Mouse (Mus musculus) intestine, postnatal 0 days (tissue): ENCODE measurements around the gene Ctdnep1. TPM values are rescaled to one million over a fixed set of nuclear protein-coding genes. Genes with fewer than 3 reads are reported as not detected.

Experiments used
- ATAC-seq: fragments of 200-750 bp; cut with Nextera tagmentation; 2 replicates; pipeline ENCODE4 v1.8.0; 2017; ENCODE audit warnings: mild to moderate bottlenecking, moderate TSS enrichment, moderate library complexity
- H3K27ac ChIP-seq: fragments of 300-500 bp; sonication (generic); 2 replicates; pipeline ENCODE4 v1.5.1; 2014; ENCODE audit warnings: mild to moderate bottlenecking, low read depth, low read length, moderate library complexity
- H3K27me3 ChIP-seq: fragments of 300-500 bp; sonication (generic); replicated peaks from 2 replicates; pipeline ENCODE4 v1.6.1; 2014; ENCODE audit warnings: low read length, mixed read lengths; ENCODE audit not compliant: control insufficient read depth, insufficient read depth
- H3K36me3 ChIP-seq: fragments of 300-500 bp; sonication (generic); 2 replicates; pipeline ENCODE4 v1.6.1; 2014; ENCODE audit warnings: mild to moderate bottlenecking, moderate library complexity; ENCODE audit not compliant: control insufficient read depth, insufficient read depth
- H3K4me1 ChIP-seq: fragments of 300-500 bp; sonication (generic); replicated peaks from 2 replicates; pipeline ENCODE4 v1.6.1; 2014; ENCODE audit warnings: antibody characterized with exemption, low read length, mixed read lengths; ENCODE audit not compliant: control insufficient read depth, insufficient read depth
- H3K4me2 ChIP-seq: fragments of 300-500 bp; sonication (generic); replicated peaks from 2 replicates; pipeline ENCODE4 v1.6.1; 2014; ENCODE audit warnings: low read depth, mild to moderate bottlenecking, moderate library complexity
- H3K4me3 ChIP-seq: fragments of 300-500 bp; sonication (generic); 2 replicates; pipeline ENCODE4 v1.5.1; 2014; ENCODE audit warnings: low read depth, low read length
- H3K9ac ChIP-seq: fragments of 300-500 bp; sonication (generic); 2 replicates; pipeline ENCODE4 v1.6.1; 2014; ENCODE audit warnings: mild to moderate bottlenecking, low read depth, low read length
- H3K9me3 ChIP-seq: fragments of 300-500 bp; sonication (generic); 2 replicates; pipeline ENCODE4 v1.6.1; 2016; ENCODE audit warnings: mixed run types; ENCODE audit not compliant: control insufficient read depth
- CTCF ChIP-seq: sonication (generic); IDR thresholded peaks from 2 replicates; pipeline ENCODE4 v1.5.1; 2016; ENCODE audit warnings: low read depth, mild to moderate bottlenecking, control low read depth, antibody characterized with exemption, moderate library complexity
- WGBS: fragments of 180-500 bp; shearing (Covaris S2); extraction: QIAGEN DNeasy Blood & Tissue Kit; methylation state at CpG from one replicate; pipeline ENCODE4 v1.1.7; 2014; 5-methylcytosine and 5-hydroxymethylcytosine counted together
- polyA plus RNA-seq: library from polyadenylated mRNA; unstranded; fragments of >200 nt; fragmentation: Nextera tagmentation; extraction: Ambion mirVana; gene quantifications from 2 replicates; pipeline ENCODE4 v1.2.1, GENCODE M21; 2015

The Ctdnep1 gene
- polyA plus RNA-seq, 1 experiment from 2014 or later, result 23.2 TPM

- ATAC-seq, result peak; percentile 69
- Histone ChIP-seq H3K4me2 (peak overlapping the region; percentile 70), H3K27me3 (0 out of 2 replicates have a peak, but pooled peaks cover 4% of the 10 kb centered on the region), H3K4me3 (peak overlapping the region; percentile 68), H3K36me3 (peaks cover 11% of the 10 kb centered on the region), H3K4me1 (no peaks in the 10 kb centered on the region), H3K27ac (peak overlapping the region; percentile 96), H3K9ac (peak overlapping the region; percentile 90), H3K9me3 (no peaks in the 10 kb centered on the region)
- no peak for TF ChIP-seq CTCF
- 1% methylated on average over 59 of the region's 59 CpGs for WGBS
Observed at GRCm38 (mm10) chr11:69966006-69966859, 14.7 kb upstream of the Ctdnep1 start.

GRCm38 (mm10) chr11:69966860-69967517 lies 14.0 kb upstream of the Ctdnep1 start:
- Histone ChIP-seq H3K4me2 (peak overlapping the region; percentile 70), H3K4me3 (peak overlapping the region; percentile 68), H3K27ac (peak overlapping the region; percentile 96), H3K27me3 (0 out of 2 replicates have a peak, but pooled peaks cover 4% of the 10 kb centered on the region), H3K36me3 (peaks cover 12% of the 10 kb centered on the region), H3K4me1 (no peaks in the 10 kb centered on the region), H3K9me3 (no peaks in the 10 kb centered on the region), H3K9ac (peak overlapping the region; percentile 90)
- ATAC-seq, result no peak
- 19% methylated on average over 17 of the region's 17 CpGs for WGBS
- no peak for TF ChIP-seq CTCF

- Histone ChIP-seq H3K27ac (peak overlapping the region; percentile 96), H3K4me2 (peak overlapping the region; percentile 70), H3K9ac (no peak overlapping the region), H3K27me3 (0 out of 2 replicates have a peak, but pooled peaks cover 4% of the 10 kb centered on the region), H3K4me1 (no peaks in the 10 kb centered on the region), H3K4me3 (no peak overlapping the region), H3K36me3 (peaks cover 27% of the 10 kb centered on the region), H3K9me3 (no peaks in the 10 kb centered on the region)
- peak; percentile 49 for ATAC-seq
- WGBS, result 33% methylated on average over 4 of the region's 4 CpGs
- TF ChIP-seq CTCF, result no peak
Observed at GRCm38 (mm10) chr11:69968793-69969192, 12.2 kb upstream of the Ctdnep1 start.

- 41% methylated on average over 6 of the region's 6 CpGs for WGBS
Observed at GRCm38 (mm10) chr11:69970222-69970621, 10.7 kb upstream of the Ctdnep1 start.

GRCm38 (mm10) chr11:69970775-69971174 lies 10.2 kb upstream of the Ctdnep1 start:
- no peaks in the 10 kb centered on the region for H3K4me1 ChIP-seq
- peak overlapping the region; percentile 17; the same call in 1 of the 2 replicates for H3K27ac ChIP-seq
- no peaks in the 10 kb centered on the region for H3K9me3 ChIP-seq
- no peak overlapping the region for H3K9ac ChIP-seq
- WGBS, result 47% methylated on average over 3 of the region's 3 CpGs
- ATAC-seq, result no peak
- H3K4me2 ChIP-seq, result 0 out of 2 replicates have a peak overlapping the region, but pooled peaks have one; percentile 2
- H3K36me3 ChIP-seq, result peaks cover 40% of the 10 kb centered on the region
- no peak overlapping the region for H3K4me3 ChIP-seq
- TF ChIP-seq CTCF, result no peak
- H3K27me3 ChIP-seq, result no peaks in the 10 kb centered on the region

More at GRCm38 (mm10) chr11:69970222-69970621, 10.7 kb upstream of the Ctdnep1 start:
- Histone ChIP-seq H3K4me3 (no peak overlapping the region), H3K27me3 (0 out of 2 replicates have a peak, but pooled peaks cover 3% of the 10 kb centered on the region), H3K9ac (no peak overlapping the region), H3K36me3 (peaks cover 35% of the 10 kb centered on the region), H3K9me3 (no peaks in the 10 kb centered on the region), H3K27ac (peak overlapping the region; percentile 17; the same call in 1 of the 2 replicates), H3K4me1 (no peaks in the 10 kb centered on the region), H3K4me2 (0 out of 2 replicates have a peak overlapping the region, but pooled peaks have one; percentile 2)
- no peak for ATAC-seq
- TF ChIP-seq CTCF, result no peak

- no peak for TF ChIP-seq CTCF
- no peak overlapping the region for H3K4me2 ChIP-seq
- no peak for ATAC-seq
- H3K4me3 ChIP-seq, result no peak overlapping the region
- no peaks in the 10 kb centered on the region for H3K27me3 ChIP-seq
- H3K36me3 ChIP-seq, result peaks cover 44% of the 10 kb centered on the region
- no peak overlapping the region for H3K9ac ChIP-seq
- H3K4me1 ChIP-seq, result no peaks in the 10 kb centered on the region
- no peak overlapping the region for H3K27ac ChIP-seq
- 93% methylated on average over 2 of the region's 2 CpGs for WGBS
- no peaks in the 10 kb centered on the region for H3K9me3 ChIP-seq
Observed at GRCm38 (mm10) chr11:69974907-69975306, 6.0 kb upstream of the Ctdnep1 start.
